Mouse (Mus musculus): Measurements from ENCODE around the gene Dtnb. TPM values are rescaled to one million over a fixed set of nuclear protein-coding genes. Genes with fewer than 3 reads are reported as not detected.

The Dtnb gene
- total RNA-seq, 2 experiments from 2014 or later, result 127 to 129 TPM

- DNase-seq (ENCODE audit: low spot score in 2 of 2), result no peak
- TF ChIP-seq CTCF (conservative IDR thresholded peaks at IDR 0.05), result no peak
- no peak overlapping the region for H3K4me3 ChIP-seq
- peak overlapping the region; percentile 36; the same call in 1 of the 2 replicates for H3K27ac ChIP-seq
Measured at GRCm38 (mm10) chr12:3656799-3657198, 84.6 kb downstream of the Dtnb start.

DNA sequence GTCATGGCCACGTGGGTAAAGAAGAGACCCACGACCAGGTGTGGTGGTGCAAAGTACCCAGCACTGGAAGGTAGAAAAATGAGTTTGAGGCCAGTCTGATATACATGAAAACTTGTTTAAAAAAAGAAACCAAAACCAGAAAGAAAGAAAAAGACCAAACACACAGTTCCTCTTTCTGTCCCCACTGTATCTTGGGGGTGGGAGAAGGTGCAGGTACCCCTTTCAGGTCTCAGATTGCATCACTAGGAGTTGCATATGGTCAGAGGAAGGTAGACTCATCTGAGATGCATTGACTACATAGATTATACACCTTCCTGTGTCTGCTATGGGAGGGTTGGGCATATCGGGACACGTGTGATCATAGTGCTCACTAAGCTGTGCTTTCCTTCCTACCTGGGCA lies 85.1 kb downstream of the Dtnb start:
- no peak overlapping the region for H3K27ac ChIP-seq
- no peak for DNase-seq (ENCODE audit: low spot score in 2 of 2)
- H3K4me3 ChIP-seq, result no peak overlapping the region
- TF ChIP-seq CTCF (conservative IDR thresholded peaks at IDR 0.05), result no peak

GRCm38 (mm10) chr12:3657786-3658185 lies 85.6 kb downstream of the Dtnb start:
- DNase-seq (ENCODE audit: low spot score in 2 of 2), result no peak
- no peak for TF ChIP-seq CTCF (conservative IDR thresholded peaks at IDR 0.05)
- Histone ChIP-seq H3K4me3 (no peak overlapping the region), H3K27ac (no peak overlapping the region)

DNA sequence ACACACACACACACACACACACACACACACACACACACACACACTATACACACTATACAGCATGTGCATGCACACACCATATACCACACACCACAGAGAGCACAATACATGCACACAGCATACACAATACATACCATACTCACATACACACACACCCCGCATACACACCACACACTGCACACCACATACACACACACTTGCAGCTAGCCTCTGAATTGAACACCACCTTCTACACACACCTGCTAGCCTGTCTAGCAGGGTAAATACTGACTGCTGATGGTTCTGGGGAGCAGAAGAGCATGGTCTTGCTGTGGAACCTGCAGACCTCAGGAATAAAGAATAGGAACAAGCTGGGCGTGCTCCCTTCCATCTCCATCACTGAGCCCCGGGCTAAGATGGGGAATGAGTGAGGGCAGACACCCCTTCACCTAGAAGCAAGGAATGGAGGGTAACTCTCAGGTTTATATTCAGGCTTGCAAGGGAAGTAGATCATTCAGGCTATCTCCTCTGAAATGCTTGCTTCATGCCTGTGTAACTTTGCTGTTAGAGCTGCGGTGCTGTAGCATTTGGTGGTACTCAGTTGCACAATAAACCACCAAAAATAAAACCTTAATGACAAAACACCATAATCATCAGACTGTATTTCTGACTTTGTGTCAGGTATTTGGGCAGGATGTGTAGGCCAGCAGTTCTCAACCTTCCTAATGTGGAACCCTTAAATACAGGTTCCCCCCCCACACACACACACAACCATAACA lies 87.6 kb downstream of the Dtnb start:
- H3K27ac ChIP-seq, result no peak overlapping the region
- H3K4me3 ChIP-seq, result no peak overlapping the region
- no peak for DNase-seq (ENCODE audit: low spot score in 2 of 2)
- TF ChIP-seq CTCF (conservative IDR thresholded peaks at IDR 0.05), result no peak

- peak; percentile 82 for TF ChIP-seq CTCF (conservative IDR thresholded peaks at IDR 0.05)
- H3K27ac ChIP-seq, result peak overlapping the region; percentile 73
- peak in 1 of 2 experiments; percentile 53 for DNase-seq (ENCODE audit: low spot score in 2 of 2)
- H3K4me3 ChIP-seq, result no peak overlapping the region
Measured at GRCm38 (mm10) chr12:3660985-3661635, 88.9 kb downstream of the Dtnb start.

GRCm38 (mm10) chr12:3662660-3663059 lies 90.5 kb downstream of the Dtnb start:
- no peak overlapping the region for H3K4me3 ChIP-seq
- TF ChIP-seq CTCF (conservative IDR thresholded peaks at IDR 0.05), result no peak
- DNase-seq (ENCODE audit: low spot score in 2 of 2), result no peak
- H3K27ac ChIP-seq, result peak overlapping the region; percentile 55; the same call in 1 of the 2 replicates

- no peak for DNase-seq (ENCODE audit: low spot score in 2 of 2)
- Histone ChIP-seq H3K27ac (no peak overlapping the region; the same call in 1 of the 2 replicates), H3K4me3 (no peak overlapping the region)
Measured at GRCm38 (mm10) chr12:3663386-3663785, 91.2 kb downstream of the Dtnb start.

GRCm38 (mm10) chr12:3669971-3670381 lies 97.8 kb downstream of the Dtnb start:
- no peak for TF ChIP-seq CTCF (conservative IDR thresholded peaks at IDR 0.05)
- H3K4me3 ChIP-seq, result no peak overlapping the region
- DNase-seq (ENCODE audit: low spot score in 2 of 2), result no peak

More at GRCm38 (mm10) chr12:3663386-3663785, 91.2 kb downstream of the Dtnb start:
- TF ChIP-seq CTCF (conservative IDR thresholded peaks at IDR 0.05), result no peak

DNA sequence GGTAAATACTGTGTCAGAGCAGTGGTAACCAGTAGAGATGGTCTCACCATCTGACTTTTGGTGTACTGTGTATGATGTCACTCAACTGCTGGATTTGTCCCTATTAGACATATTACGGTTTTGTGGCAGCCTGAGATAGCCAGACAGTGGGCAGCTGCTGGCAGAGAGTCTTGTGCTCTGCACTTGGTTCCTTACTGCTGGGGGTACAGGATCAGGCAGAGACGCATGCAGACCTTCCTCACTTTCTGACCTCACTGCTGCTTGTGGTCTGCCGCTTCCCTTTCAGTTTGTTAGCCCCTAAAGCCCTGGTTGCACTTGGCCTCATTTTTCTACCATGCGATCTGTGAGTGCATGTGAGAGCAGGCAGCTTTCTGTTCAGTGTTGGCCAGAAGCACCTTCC lies 98.9 kb downstream of the Dtnb start:
- 0 out of 2 replicates have a peak overlapping the region, but pooled peaks have one; percentile 5 for H3K27ac ChIP-seq
- DNase-seq (ENCODE audit: low spot score in 2 of 2), result peak in 1 of 2 experiments; percentile 8
- no peak overlapping the region for H3K4me3 ChIP-seq
- no peak for TF ChIP-seq CTCF (conservative IDR thresholded peaks at IDR 0.05)

More at GRCm38 (mm10) chr12:3669971-3670381, 97.8 kb downstream of the Dtnb start:
- 0 out of 2 replicates have a peak overlapping the region, but pooled peaks have one; percentile 1 for H3K27ac ChIP-seq

- no peak for TF ChIP-seq CTCF (conservative IDR thresholded peaks at IDR 0.05)
- Histone ChIP-seq H3K27ac (0 out of 2 replicates have a peak overlapping the region, but pooled peaks have one; percentile 87), H3K4me3 (no peak overlapping the region)
- no peak for DNase-seq (ENCODE audit: low spot score in 2 of 2)
Measured at GRCm38 (mm10) chr12:3672786-3673185, 100.6 kb downstream of the Dtnb start.

DNA sequence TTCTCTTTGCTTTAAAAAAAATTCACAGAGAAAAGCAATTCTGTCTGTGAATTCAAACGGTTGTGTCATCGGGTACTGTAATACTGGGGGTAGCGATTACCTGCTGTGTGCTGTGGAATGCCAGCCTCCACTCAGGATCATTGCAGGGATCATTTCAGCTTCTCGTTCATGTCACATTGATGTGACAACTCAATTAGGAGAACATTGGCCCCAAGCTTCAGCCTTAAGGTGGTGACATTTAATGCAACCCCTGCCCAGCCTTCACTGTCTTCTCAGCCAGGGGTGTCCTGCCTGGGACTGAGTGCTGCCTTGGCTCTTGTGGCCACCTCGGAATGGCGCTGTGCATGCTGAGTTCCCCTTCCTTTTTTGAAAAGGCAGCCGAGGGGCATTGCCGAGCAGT lies 101.7 kb downstream of the Dtnb start:
- Histone ChIP-seq H3K4me3 (no peak overlapping the region), H3K27ac (peak overlapping the region; percentile 87)
- TF ChIP-seq CTCF (conservative IDR thresholded peaks at IDR 0.05), result no peak
- no peak for DNase-seq (ENCODE audit: low spot score in 2 of 2)

DNA sequence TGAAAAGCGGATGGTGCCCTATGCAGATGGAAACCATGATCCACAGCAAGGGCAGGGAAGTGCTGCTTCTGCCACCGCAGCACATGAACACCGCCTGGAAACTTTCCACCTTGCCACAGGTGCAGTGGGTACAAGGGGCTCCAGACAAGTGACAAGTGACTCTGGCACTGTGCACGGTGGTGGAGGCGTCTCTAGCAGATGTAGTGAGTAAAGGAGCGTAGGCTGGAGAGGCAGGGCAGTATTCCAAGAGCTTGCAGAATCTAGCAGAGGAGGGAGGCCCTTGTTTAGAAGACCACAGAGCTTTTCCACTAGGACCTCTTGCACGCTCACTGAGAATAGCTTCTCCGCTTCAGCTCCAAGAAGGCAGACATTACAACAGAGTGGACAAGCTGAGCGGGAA lies 102.7 kb downstream of the Dtnb start:
- peak overlapping the region; percentile 87 for H3K27ac ChIP-seq
- DNase-seq (ENCODE audit: low spot score in 2 of 2), result peak; percentile 86 to 88
- no peak overlapping the region for H3K4me3 ChIP-seq
- TF ChIP-seq CTCF (conservative IDR thresholded peaks at IDR 0.05), result no peak

DNA sequence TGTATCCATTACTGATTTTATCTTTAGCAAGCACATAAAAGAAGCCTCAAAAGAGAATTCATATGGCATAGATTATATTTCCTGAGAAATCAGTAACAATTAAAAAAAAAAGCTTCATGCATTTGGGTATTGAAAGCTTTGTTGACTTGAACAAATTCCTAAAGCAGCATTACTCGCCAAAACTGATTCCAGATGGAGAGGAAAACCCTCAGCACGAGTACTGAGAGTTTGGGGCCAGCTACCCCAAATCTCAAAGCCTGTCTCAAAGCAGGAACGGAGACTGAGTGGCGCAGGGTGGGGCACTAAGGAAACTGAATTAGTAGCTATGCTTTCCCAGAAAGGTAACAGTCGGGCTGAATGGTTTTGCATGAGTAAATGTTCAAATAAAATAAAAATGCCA lies 108.5 kb downstream of the Dtnb start:
- TF ChIP-seq CTCF (conservative IDR thresholded peaks at IDR 0.05), result no peak
- H3K27ac ChIP-seq, result peak overlapping the region; percentile 32; the same call in 1 of the 2 replicates

More for the DNA sequence above, 108.5 kb downstream of the Dtnb start:
- no peak for DNase-seq (ENCODE audit: low spot score in 2 of 2)
- no peak overlapping the region for H3K4me3 ChIP-seq
